Mouse (Mus musculus): ENCODE data around the gene Pigx. TPM values are rescaled to one million over a fixed set of nuclear protein-coding genes. Genes with fewer than 3 reads are reported as not detected.
A peak's percentile ranks its signal among the peaks of the same experiment; 100 is the strongest.
"Not testable (repeated sequence)": the region's sequence is repeated elsewhere in the genome, so short reads cannot be mapped to it uniquely, and the experiment has no call there.

The Pigx gene
- polyA plus RNA-seq, 1 experiment from 2014 or later: 27.8 TPM

DNA sequence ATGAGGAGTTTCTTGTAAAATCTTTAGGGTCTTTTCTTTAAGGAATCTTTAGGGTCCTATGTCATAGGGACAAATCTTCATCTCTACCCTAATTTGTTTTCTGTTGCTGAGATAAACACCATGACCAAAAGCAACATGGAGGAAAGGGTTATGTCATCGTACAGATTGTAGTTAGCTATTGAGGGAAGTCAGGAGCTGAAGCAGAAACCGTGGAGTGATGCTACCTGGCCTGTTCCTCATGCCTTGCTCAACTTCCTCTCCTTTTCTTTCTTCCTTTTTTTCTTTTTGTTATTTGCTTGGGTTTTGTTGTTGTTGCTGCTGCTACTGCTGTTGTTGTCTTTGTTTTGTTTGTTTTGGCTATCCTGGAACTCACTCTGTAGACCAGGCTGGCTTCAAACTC, 9.0 kb upstream of the Pigx start:
- Histone ChIP-seq H3K4me3 (replicated peaks) (no peak overlapping the region), H3K27me3 (no peaks in the 10 kb centered on the region), H3K36me3 (replicated peaks) (no peaks in the 10 kb centered on the region), H3K27ac (replicated peaks) (0 out of 2 replicates have a peak overlapping the region, but pooled peaks have one; percentile 6), H3K9ac (no peak overlapping the region), H3K4me2 (no peak overlapping the region), H3K4me1 (replicated peaks) (peaks cover 18% of the 10 kb centered on the region), H3K9me3 (replicated peaks) (no peaks in the 10 kb centered on the region; the same call in 1 of the 2 replicates)
- no peak for ATAC-seq (ENCODE audit: insufficient read depth)
- WGBS (ENCODE audit: insufficient replicate concordance): 14% methylated on average over 2 of the region's 2 CpGs

DNA sequence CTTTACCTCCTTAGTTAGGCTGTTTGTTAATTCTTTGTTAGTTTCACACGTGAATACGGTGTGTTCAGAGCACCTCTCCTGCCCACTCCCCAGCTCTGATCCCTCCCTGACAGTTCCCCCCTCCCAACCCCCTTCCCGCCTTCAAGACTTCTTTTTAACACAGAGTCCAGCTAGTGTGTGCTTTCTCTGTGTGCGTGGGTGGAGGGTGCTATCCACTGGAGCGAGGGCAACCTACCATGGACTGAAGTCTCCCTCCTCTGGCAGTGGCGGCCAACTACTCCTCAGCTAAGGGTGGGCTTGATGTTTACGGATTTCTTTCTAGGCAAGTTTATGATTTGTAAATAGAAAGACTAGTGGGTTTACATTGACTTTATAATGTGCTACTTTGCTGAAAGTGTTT, 8.6 kb upstream of the Pigx start:
- 0 out of 2 replicates have a peak overlapping the region, but pooled peaks have one; percentile 18 for H3K4me2 ChIP-seq
- no peaks in the 10 kb centered on the region for H3K27me3 ChIP-seq
- peaks cover 14% of the 10 kb centered on the region; the same call in 1 of the 2 replicates for H3K4me1 ChIP-seq (replicated peaks)
- H3K9me3 ChIP-seq (replicated peaks): no peaks in the 10 kb centered on the region; the same call in 1 of the 2 replicates
- no peaks in the 10 kb centered on the region for H3K36me3 ChIP-seq (replicated peaks)
- peak overlapping the region; percentile 29; the same call in 1 of the 2 replicates for H3K27ac ChIP-seq (replicated peaks)
- no peak overlapping the region for H3K9ac ChIP-seq
- H3K4me3 ChIP-seq (replicated peaks): no peak overlapping the region
- no peak for ATAC-seq (ENCODE audit: insufficient read depth)
- 28% methylated on average over 7 of the region's 7 CpGs for WGBS (ENCODE audit: insufficient replicate concordance)

DNA sequence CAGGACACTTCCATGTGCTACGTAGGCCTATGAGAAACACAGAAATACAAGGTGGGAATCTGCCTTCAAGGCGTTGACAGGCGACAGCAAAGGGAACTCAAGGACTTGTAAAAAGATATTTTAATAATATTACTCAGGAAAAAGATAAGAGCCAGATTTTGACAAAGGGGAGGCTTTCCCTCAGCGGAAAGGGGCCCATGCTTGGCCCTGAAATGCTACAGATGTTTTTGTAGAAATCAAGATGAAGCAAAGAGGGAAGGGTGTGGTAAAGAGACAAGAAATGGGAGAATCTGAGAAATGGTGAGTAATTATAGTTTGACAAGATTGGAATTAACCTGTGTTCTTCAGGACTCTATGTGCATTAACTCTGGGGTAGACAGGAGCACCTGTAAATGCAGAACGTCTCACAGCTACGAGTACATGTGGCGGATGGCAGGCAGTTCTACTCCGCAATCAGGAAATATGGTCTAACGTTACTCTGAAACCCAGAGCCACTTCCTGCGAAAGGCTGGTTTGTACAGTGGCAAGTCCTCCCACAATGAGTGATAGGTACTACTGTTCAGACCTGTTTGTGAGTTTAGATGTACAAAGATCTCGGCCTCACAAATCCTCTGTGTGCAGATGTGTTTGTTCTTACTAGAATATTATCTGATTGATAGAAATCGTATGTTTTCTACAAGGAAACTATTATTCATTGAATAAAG, 8.0 kb upstream of the Pigx start:
- no peak for ATAC-seq (ENCODE audit: insufficient read depth)
- Histone ChIP-seq H3K4me3 (replicated peaks) (no peak overlapping the region), H3K27ac (replicated peaks) (peak overlapping the region; percentile 33; the same call in 1 of the 2 replicates), H3K27me3 (no peaks in the 10 kb centered on the region), H3K9ac (no peak overlapping the region), H3K4me1 (replicated peaks) (peaks cover 9% of the 10 kb centered on the region; the same call in 1 of the 2 replicates), H3K36me3 (replicated peaks) (no peaks in the 10 kb centered on the region), H3K4me2 (no peak overlapping the region), H3K9me3 (replicated peaks) (no peaks in the 10 kb centered on the region; the same call in 1 of the 2 replicates)
- whole genome bisulfite sequencing (ENCODE audit: insufficient replicate concordance): 16% methylated on average over 12 of the region's 12 CpGs

DNA sequence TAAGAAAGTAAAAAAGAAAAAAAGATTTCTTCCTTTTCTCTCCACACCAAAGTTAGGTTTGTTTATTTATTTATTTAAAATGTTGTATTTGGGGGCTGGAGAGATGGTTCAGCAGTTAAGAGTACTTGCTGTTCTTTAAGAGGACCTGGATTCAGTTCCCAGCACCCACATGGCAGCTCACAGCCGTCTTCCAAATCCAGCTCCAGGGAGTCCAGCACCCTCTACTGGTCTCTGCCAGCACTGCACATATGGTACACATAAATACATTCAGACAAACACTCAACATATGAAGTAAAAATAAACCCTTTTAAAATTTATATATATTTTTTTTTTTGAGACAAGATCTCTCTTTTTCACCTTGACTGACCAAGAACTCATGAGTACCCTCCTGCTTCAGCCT, 6.2 kb upstream of the Pigx start:
- no peaks in the 10 kb centered on the region for H3K36me3 ChIP-seq (replicated peaks)
- peaks cover 9% of the 10 kb centered on the region; the same call in 1 of the 2 replicates for H3K4me1 ChIP-seq (replicated peaks)
- 66% methylated on average over 1 of the region's 1 CpGs for WGBS (ENCODE audit: insufficient replicate concordance)
- H3K27ac ChIP-seq (replicated peaks): no peak overlapping the region
- no peak for ATAC-seq (ENCODE audit: insufficient read depth)
- no peak overlapping the region for H3K4me3 ChIP-seq (replicated peaks)
- no peaks in the 10 kb centered on the region; the same call in 1 of the 2 replicates for H3K9me3 ChIP-seq (replicated peaks)
- no peaks in the 10 kb centered on the region for H3K27me3 ChIP-seq
- H3K4me2 ChIP-seq: no peak overlapping the region
- no peak overlapping the region for H3K9ac ChIP-seq

DNA sequence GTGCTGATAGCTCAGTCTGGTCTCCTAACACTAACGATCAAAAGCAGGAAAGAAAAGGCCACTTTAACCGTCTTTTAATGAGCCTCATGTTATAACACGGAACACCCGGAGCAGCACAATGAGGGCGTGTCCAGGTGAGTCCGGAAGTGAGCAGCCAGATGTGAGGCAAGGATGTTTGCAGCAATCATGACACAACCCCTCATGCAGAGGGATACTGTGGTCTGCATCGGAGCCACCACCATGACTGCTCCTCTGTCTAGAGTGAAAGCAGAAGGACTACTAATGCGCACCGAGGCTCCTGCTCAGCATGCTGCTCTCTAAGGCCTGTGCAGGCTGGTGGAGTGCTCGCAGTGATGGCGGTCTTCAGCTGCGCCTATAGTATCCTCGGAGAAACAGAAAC, 2.8 kb upstream of the Pigx start:
- Histone ChIP-seq H3K36me3 (replicated peaks) (no peaks in the 10 kb centered on the region), H3K4me3 (replicated peaks) (no peak overlapping the region), H3K9ac (no peak overlapping the region), H3K27me3 (no peaks in the 10 kb centered on the region), H3K4me1 (replicated peaks) (peaks cover 28% of the 10 kb centered on the region), H3K27ac (replicated peaks) (peak overlapping the region; percentile 45; the same call in 1 of the 2 replicates), H3K9me3 (replicated peaks) (no peaks in the 10 kb centered on the region; the same call in 1 of the 2 replicates), H3K4me2 (no peak overlapping the region)
- WGBS (ENCODE audit: insufficient replicate concordance): 77% methylated on average over 13 of the region's 13 CpGs
- ATAC-seq (ENCODE audit: insufficient read depth): no peak

DNA sequence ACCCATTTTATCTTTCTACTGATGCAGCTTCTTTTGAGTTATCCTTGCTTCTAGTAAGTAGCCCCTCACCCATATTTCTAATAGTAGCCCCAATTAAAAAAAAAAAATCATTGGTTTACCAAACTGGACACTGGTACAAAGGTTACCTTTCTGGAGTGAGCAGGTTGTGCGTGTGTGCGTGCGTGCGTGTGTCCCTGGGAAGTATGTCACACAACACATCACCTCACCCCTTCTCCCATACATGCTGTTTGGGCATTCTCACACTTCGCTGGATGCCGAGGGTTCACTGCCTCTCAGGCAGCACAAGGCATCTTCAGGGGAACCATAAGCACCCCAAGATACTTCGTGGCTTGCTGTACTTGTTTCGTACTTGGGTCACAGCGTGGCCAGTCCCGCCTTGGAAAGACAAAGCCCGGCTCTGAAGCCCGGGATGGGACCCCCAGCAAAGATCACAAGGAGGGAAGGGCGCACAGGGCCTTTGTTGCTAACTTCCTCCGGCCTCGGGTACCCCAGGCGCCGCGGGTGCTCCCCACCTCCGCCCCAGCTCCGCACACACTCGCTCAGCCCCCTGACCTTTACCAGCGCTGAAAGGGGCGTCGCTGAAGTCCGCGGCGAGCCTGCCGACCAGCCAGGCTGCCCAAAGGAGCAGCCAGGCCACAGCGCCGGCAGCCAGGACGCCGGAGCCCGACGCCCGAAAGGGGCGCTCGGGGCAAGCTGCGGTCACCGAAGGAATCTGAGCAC, 473 bp downstream of the Pigx start:
- under 1% methylated on average over 39 of the region's 39 CpGs for WGBS (ENCODE audit: insufficient replicate concordance)
- Histone ChIP-seq H3K4me3 (replicated peaks) (peak overlapping the region; percentile 93), H3K27ac (replicated peaks) (peak overlapping the region; percentile 85), H3K36me3 (replicated peaks) (0 out of 2 replicates have a peak, but pooled peaks cover 4% of the 10 kb centered on the region), H3K4me2 (peak overlapping the region; percentile 98), H3K27me3 (no peaks in the 10 kb centered on the region), H3K4me1 (replicated peaks) (peaks cover 22% of the 10 kb centered on the region), H3K9me3 (replicated peaks) (no peaks in the 10 kb centered on the region), H3K9ac (peak overlapping the region; percentile 89)
- peak; percentile 61 for ATAC-seq (ENCODE audit: insufficient read depth)

DNA sequence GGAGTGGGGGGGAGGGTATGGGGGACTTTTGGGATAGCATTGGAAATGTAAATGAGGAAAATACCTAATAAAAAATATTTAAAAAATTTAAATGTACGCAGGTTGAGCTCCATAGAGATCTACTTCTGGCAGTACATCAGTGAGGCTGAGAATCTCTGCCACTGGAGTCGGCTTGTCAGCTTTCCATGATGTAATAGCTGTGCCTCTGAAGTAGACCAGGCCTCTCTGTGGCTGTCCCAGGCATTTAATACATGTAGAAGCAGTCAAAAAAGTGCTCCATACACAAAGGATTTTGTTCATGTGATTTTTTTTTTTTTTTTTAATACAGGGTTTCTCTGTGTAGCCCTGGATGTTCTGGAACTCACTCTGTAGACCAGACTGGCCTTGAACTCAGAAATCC, 1.8 kb downstream of the Pigx start:
- H3K27me3 ChIP-seq; H3K9me3 ChIP-seq (replicated peaks); H3K4me2 ChIP-seq; H3K36me3 ChIP-seq (replicated peaks); H3K4me3 ChIP-seq (replicated peaks); ATAC-seq (ENCODE audit: insufficient read depth); H3K27ac ChIP-seq (replicated peaks); H3K9ac ChIP-seq: not testable (repeated sequence)
- WGBS (ENCODE audit: insufficient replicate concordance): 75% methylated on average over 2 of the region's 2 CpGs
- peaks cover 22% of the 10 kb centered on the region for H3K4me1 ChIP-seq (replicated peaks)

DNA sequence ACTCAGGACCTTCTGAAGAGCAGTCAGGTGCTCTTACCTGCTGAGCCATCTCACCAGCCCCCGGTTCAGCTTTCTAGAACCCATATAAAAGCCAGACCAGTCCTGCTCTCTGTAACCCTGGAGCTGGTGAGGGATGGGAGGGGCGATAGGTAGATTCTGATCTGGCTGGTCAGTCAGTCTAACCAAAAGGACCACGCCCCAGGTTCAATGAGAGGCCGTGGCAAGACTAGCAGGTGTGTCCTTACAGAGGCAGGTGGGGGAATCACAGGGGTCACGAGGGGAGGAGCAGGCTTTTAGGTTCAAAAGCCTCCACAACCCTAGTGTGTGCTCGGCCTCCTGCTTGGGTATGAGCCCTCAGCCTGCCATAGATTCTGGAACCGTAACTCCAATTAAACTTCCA, 8.1 kb downstream of the Pigx start:
- H3K4me3 ChIP-seq (replicated peaks): no peak overlapping the region
- peaks cover 28% of the 10 kb centered on the region for H3K36me3 ChIP-seq (replicated peaks)
- H3K27ac ChIP-seq (replicated peaks): no peak overlapping the region
- no peak overlapping the region for H3K9ac ChIP-seq
- ATAC-seq (ENCODE audit: insufficient read depth): no peak
- 77% methylated on average over 7 of the region's 7 CpGs for WGBS (ENCODE audit: insufficient replicate concordance)
- H3K27me3 ChIP-seq: no peaks in the 10 kb centered on the region
- H3K4me1 ChIP-seq (replicated peaks): peaks cover 8% of the 10 kb centered on the region; the same call in 1 of the 2 replicates
- H3K4me2 ChIP-seq: no peak overlapping the region
- no peaks in the 10 kb centered on the region for H3K9me3 ChIP-seq (replicated peaks)

DNA sequence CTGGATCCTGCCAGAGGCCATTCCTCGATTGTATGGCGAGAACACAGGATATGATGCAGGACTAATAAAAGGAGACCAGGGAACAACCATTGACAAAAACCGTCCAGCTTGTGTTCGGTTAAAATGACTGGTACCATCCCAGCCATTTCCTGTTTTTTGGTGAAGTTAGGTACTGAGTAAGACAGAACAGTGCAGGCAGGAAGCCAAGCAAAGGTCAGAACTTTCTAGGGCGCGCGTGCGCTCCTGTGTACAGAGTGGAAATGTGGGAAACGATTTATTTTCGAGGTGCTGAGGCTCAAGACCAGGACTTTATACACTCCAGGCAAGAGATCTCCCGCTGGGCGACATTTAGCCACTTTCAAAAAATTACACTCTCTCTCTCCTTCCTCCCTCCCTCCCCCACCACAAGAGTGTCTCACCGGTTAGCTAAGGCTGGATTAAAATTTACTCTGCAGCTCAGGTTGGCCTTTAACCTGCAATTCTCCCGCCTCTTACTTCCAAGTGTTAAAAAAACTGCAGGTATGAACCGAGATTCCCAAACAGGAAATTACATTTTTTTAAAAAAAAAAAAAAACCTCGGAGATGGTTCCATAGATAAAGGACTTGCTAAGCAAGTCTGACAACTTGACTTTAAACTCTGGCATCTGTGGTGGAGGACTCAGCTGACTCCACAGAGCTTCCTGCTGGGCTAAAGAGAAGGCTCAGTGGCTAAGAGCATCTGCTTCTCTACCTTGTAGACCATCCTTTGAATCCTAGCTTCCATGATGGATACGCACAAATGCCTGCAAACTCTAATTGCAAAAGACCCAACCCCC, 11.7 kb downstream of the Pigx start:
- ATAC-seq (ENCODE audit: insufficient read depth): no peak
- H3K4me2 ChIP-seq: no peak overlapping the region
- peaks cover 8% of the 10 kb centered on the region; the same call in 1 of the 2 replicates for H3K4me1 ChIP-seq (replicated peaks)

DNA sequence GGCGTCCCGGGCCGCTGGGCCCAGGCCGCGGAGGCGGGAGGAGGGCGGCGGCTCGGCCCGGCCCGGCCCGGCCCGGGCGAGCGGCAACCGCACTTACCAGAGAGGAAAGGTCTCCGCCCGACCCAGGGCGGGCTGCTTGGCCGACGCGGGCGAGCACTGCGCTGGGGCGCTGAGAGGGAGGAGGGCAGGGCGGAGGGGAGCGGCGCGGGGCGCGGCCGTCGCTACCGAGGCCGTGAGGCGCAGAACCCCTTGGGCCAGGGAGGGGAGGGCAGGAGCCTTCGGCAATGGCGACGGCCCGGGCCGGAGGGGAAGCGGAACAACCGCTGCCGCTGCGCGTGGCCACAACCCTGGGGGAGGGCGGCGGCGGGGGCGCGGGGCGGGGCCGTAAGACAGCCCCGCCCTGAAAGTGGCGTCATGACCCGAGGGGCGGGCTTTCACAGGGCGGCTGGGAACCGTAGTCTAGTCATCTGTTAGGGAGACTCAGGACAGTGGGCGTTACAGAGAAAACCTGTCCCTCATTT, 20.5 kb downstream of the Pigx start, which contains the start of gene Pak2:
Gene Pak2, minus strand, starts transcription at position 352 of the 521 bp plus-strand sequence.
- Histone ChIP-seq H3K9ac (peak within 1 kb of the TSS; percentile 93), H3K4me2 (peak within 1 kb of the TSS; percentile 88), H3K27ac (replicated peaks) (peak within 1 kb of the TSS; percentile 98), H3K4me1 (replicated peaks) (peaks cover 34% of the 10 kb centered on the region), H3K4me3 (replicated peaks) (peak within 1 kb of the TSS; percentile 95), H3K36me3 (replicated peaks) (no peaks in the 10 kb centered on the region), H3K9me3 (replicated peaks) (no peaks in the 10 kb centered on the region), H3K27me3 (no peaks in the 10 kb centered on the region)
- under 1% methylated on average over 56 of the region's 60 CpGs for WGBS (ENCODE audit: insufficient replicate concordance)
- ATAC-seq (ENCODE audit: insufficient read depth): peak; percentile 97

More for the DNA sequence above, 11.7 kb downstream of the Pigx start:
- peaks cover 34% of the 10 kb centered on the region for H3K36me3 ChIP-seq (replicated peaks)
- H3K4me3 ChIP-seq (replicated peaks): no peak overlapping the region
- no peak overlapping the region for H3K9ac ChIP-seq
- no peaks in the 10 kb centered on the region for H3K27me3 ChIP-seq
- H3K9me3 ChIP-seq (replicated peaks): no peaks in the 10 kb centered on the region
- no peak overlapping the region for H3K27ac ChIP-seq (replicated peaks)
- 42% methylated on average over 17 of the region's 17 CpGs for WGBS (ENCODE audit: insufficient replicate concordance)

All from liver, embryonic 15.5 days (tissue).